Mouse (Mus musculus): ENCODE measurements around the gene Eci2. TPM values are rescaled to one million over a fixed set of nuclear protein-coding genes. Genes with fewer than 3 reads are reported as not detected.

The Eci2 gene
- polyA plus RNA-seq (2012; rRNA removed), result 28.4 and 42.6 TPM in 2 replicates

GRCm38 (mm10) chr13:35026879-35027278, at the start of gene Eci2:
Gene Eci2, minus strand, starts transcription at chr13:35027096.
- TF ChIP-seq POLR2A (IDR thresholded peaks at IDR 0.05; ENCODE audit: borderline replicate concordance, extremely low read depth, low read depth, low read length), result no peak
- TF ChIP-seq CTCF (IDR thresholded peaks at IDR 0.05; ENCODE audit: insufficient read depth, low read length), result peak; percentile 59
- 1% methylated on average over 6 of the region's 6 CpGs for WGBS
- peak; percentile 34 for DNase-seq
- H3K4me1 ChIP-seq (ENCODE audit: control insufficient read depth, insufficient read depth, low read length), result no peaks in the 10 kb centered on the region
- H3K4me3 ChIP-seq (replicated peaks; ENCODE audit: extremely low read depth, low read depth, low read length), result peak within 1 kb of the TSS; percentile 2

GRCm38 (mm10) chr13:35074862-35075261, 48.0 kb upstream of the Eci2 start:
- Histone ChIP-seq H3K4me1 (ENCODE audit: control insufficient read depth, insufficient read depth, low read length) (no peaks in the 10 kb centered on the region), H3K4me3 (replicated peaks; ENCODE audit: extremely low read depth, low read depth, low read length) (no peak overlapping the region)
- TF ChIP-seq CTCF (IDR thresholded peaks at IDR 0.05; ENCODE audit: insufficient read depth, low read length) (no peak), POLR2A (IDR thresholded peaks at IDR 0.05; ENCODE audit: borderline replicate concordance, extremely low read depth, low read depth, low read length) (no peak)
- 48% methylated on average over 1 of the region's 1 CpGs for WGBS
- no peak for DNase-seq

DNA sequence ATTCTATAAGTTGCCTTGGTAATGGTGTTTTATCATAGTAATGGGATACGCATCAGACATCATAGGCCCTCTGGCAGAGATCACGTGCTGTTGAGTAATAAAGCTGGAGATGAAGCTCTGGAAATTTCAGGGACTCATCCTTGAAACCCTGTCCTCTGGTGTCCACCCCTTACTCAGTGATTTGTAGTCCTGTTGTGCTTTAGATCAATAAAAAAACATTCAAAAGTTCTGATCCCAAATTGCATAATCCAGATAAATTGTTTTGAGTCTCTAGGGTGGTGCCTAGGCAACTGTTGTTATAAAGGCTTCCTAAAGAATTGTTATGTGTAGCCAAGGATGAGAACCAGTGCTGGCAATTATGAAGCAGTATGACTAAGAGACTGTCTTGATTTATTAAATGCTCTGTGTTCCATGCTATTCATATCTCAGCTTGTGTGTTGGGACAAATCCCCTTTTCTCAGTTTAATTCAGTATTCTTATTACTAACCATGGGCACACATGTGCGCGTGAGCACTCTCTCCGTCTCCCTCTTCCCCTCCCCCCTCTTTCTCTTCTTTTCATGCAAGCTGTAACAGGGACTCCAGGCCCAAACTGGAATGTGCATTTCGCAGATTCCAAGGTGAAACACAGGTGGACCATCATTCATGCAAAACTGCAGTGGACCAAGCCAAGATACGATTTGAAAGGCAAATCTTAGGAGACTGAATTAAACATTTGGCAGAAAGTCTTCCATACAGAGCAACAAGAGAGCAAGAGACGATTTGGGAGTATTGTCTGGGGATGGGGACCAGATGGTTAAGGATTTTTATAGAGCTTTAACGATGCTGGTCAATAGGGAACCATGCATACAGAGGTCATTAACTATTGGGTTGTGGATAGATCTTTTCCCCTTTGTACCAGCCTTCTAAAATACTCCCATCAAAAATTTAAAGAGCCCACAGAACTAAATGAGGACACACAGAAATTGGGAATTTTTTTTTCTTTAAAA, 43.9 kb upstream of the Eci2 start:
- DNase-seq, result no peak
- WGBS, result 81% methylated on average over 9 of the region's 9 CpGs
- TF ChIP-seq POLR2A (IDR thresholded peaks at IDR 0.05; ENCODE audit: borderline replicate concordance, extremely low read depth, low read depth, low read length), result no peak
- no peak for TF ChIP-seq CTCF (IDR thresholded peaks at IDR 0.05; ENCODE audit: insufficient read depth, low read length)
- H3K4me3 ChIP-seq (replicated peaks; ENCODE audit: extremely low read depth, low read depth, low read length), result no peak overlapping the region
- H3K4me1 ChIP-seq (ENCODE audit: control insufficient read depth, insufficient read depth, low read length), result no peaks in the 10 kb centered on the region

GRCm38 (mm10) chr13:35067084-35067483, 40.2 kb upstream of the Eci2 start:
- Histone ChIP-seq H3K4me3 (replicated peaks; ENCODE audit: extremely low read depth, low read depth, low read length) (no peak overlapping the region), H3K4me1 (ENCODE audit: control insufficient read depth, insufficient read depth, low read length) (no peaks in the 10 kb centered on the region)
- no peak for DNase-seq
- WGBS, result 56% methylated on average over 2 of the region's 2 CpGs
- TF ChIP-seq CTCF (IDR thresholded peaks at IDR 0.05; ENCODE audit: insufficient read depth, low read length) (no peak), POLR2A (IDR thresholded peaks at IDR 0.05; ENCODE audit: borderline replicate concordance, extremely low read depth, low read depth, low read length) (no peak)

DNA sequence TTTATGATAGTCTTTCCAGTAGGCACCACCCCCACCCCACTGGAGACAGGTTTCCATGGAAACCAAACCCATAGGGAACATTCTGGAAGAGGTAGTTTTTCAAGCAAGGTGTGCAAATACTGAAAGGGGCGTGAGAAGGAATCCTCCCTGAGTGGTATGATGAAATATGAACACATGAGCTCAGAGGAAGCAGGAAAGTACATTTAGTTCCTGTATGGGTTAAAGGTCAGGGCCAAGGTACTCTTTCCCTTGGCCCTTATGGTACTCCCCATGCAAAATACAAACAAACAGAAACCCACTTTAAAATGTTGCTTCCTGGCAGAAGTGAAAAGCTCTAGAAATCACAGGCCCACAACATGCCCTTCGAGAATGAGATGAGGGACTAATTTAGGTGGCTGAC, 39.1 kb upstream of the Eci2 start:
- Histone ChIP-seq H3K4me1 (ENCODE audit: control insufficient read depth, insufficient read depth, low read length) (no peaks in the 10 kb centered on the region), H3K4me3 (replicated peaks; ENCODE audit: extremely low read depth, low read depth, low read length) (no peak overlapping the region)
- 41% methylated on average over 2 of the region's 2 CpGs for WGBS
- TF ChIP-seq CTCF (IDR thresholded peaks at IDR 0.05; ENCODE audit: insufficient read depth, low read length) (no peak), POLR2A (IDR thresholded peaks at IDR 0.05; ENCODE audit: borderline replicate concordance, extremely low read depth, low read depth, low read length) (no peak)
- DNase-seq, result no peak

GRCm38 (mm10) chr13:35064381-35064780, 37.5 kb upstream of the Eci2 start:
- TF ChIP-seq CTCF (IDR thresholded peaks at IDR 0.05; ENCODE audit: insufficient read depth, low read length) (no peak), POLR2A (IDR thresholded peaks at IDR 0.05; ENCODE audit: borderline replicate concordance, extremely low read depth, low read depth, low read length) (no peak)
- no peaks in the 10 kb centered on the region for H3K4me1 ChIP-seq (ENCODE audit: control insufficient read depth, insufficient read depth, low read length)
- DNase-seq, result no peak
- no peak overlapping the region for H3K4me3 ChIP-seq (replicated peaks; ENCODE audit: extremely low read depth, low read depth, low read length)
- WGBS, result 76% methylated on average over 4 of the region's 4 CpGs

GRCm38 (mm10) chr13:35058145-35058544, 31.2 kb upstream of the Eci2 start:
- 35% methylated on average over 5 of the region's 5 CpGs for WGBS
- TF ChIP-seq POLR2A (IDR thresholded peaks at IDR 0.05; ENCODE audit: borderline replicate concordance, extremely low read depth, low read depth, low read length) (no peak), CTCF (IDR thresholded peaks at IDR 0.05; ENCODE audit: insufficient read depth, low read length) (no peak)
- H3K4me1 ChIP-seq (ENCODE audit: control insufficient read depth, insufficient read depth, low read length), result no peaks in the 10 kb centered on the region
- H3K4me3 ChIP-seq (replicated peaks; ENCODE audit: extremely low read depth, low read depth, low read length), result no peak overlapping the region
- DNase-seq, result no peak

DNA sequence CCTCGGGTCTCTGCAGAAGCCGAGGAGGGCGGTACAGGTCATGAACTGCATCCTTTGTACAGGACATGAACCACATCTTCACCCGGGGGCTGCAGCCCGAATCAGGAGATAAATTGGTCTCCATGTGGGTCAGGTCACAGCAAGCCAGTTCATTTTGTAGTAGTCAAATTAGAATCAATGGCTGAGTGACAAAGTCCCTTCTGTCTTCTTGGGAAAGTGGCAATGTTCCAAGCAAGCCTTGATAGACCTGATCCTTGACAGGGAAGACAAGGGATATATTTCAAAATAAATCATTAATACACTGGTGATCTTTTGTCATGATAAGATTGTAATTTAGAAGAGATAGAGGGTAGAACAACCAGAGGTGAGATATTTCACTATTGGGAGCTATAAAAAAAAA, 9.6 kb upstream of the Eci2 start:
- no peak for TF ChIP-seq POLR2A (IDR thresholded peaks at IDR 0.05; ENCODE audit: borderline replicate concordance, extremely low read depth, low read depth, low read length)
- no peak for TF ChIP-seq CTCF (IDR thresholded peaks at IDR 0.05; ENCODE audit: insufficient read depth, low read length)
- Histone ChIP-seq H3K4me3 (replicated peaks; ENCODE audit: extremely low read depth, low read depth, low read length) (no peak overlapping the region), H3K4me1 (ENCODE audit: control insufficient read depth, insufficient read depth, low read length) (no peaks in the 10 kb centered on the region)
- DNase-seq, result no peak
- 44% methylated on average over 5 of the region's 5 CpGs for WGBS

GRCm38 (mm10) chr13:35035731-35036130, 8.8 kb upstream of the Eci2 start:
- WGBS, result 61% methylated on average over 4 of the region's 4 CpGs
- no peak for DNase-seq
- no peaks in the 10 kb centered on the region for H3K4me1 ChIP-seq (ENCODE audit: control insufficient read depth, insufficient read depth, low read length)

GRCm38 (mm10) chr13:35033571-35033970, 6.7 kb upstream of the Eci2 start:
- 85% methylated on average over 4 of the region's 4 CpGs for WGBS
- DNase-seq, result no peak
- no peaks in the 10 kb centered on the region for H3K4me1 ChIP-seq (ENCODE audit: control insufficient read depth, insufficient read depth, low read length)
- no peak overlapping the region for H3K4me3 ChIP-seq (replicated peaks; ENCODE audit: extremely low read depth, low read depth, low read length)
- TF ChIP-seq CTCF (IDR thresholded peaks at IDR 0.05; ENCODE audit: insufficient read depth, low read length) (no peak), POLR2A (IDR thresholded peaks at IDR 0.05; ENCODE audit: borderline replicate concordance, extremely low read depth, low read depth, low read length) (no peak)

More at GRCm38 (mm10) chr13:35035731-35036130, 8.8 kb upstream of the Eci2 start:
- TF ChIP-seq POLR2A (IDR thresholded peaks at IDR 0.05; ENCODE audit: borderline replicate concordance, extremely low read depth, low read depth, low read length), result no peak
- TF ChIP-seq CTCF (IDR thresholded peaks at IDR 0.05; ENCODE audit: insufficient read depth, low read length), result no peak
- H3K4me3 ChIP-seq (replicated peaks; ENCODE audit: extremely low read depth, low read depth, low read length), result no peak overlapping the region

Data from lung, adult 2 months (tissue).